Mouse (Mus musculus) erythroblast, embryonic 14.5 days (primary cell): Measurements from ENCODE around the gene Yjefn3. TPM values are rescaled to one million over a fixed set of nuclear protein-coding genes. Genes with fewer than 3 reads are reported as not detected.

Source experiments
- H3K27me3 ChIP-seq: 2 replicates; pipeline ENCODE4 v1.6.1; 2012; ENCODE audit warnings: inconsistent platforms; ENCODE audit not compliant: control insufficient read depth
- H3K36me3 ChIP-seq: 2 replicates; pipeline ENCODE4 v1.6.1; 2012; ENCODE audit warnings: mild to moderate bottlenecking, inconsistent platforms; ENCODE audit not compliant: control insufficient read depth
- H3K4me1 ChIP-seq: 2 replicates; pipeline ENCODE4 v1.6.1; 2012; ENCODE audit warnings: inconsistent platforms; ENCODE audit not compliant: control insufficient read depth
- H3K4me3 ChIP-seq: replicated peaks from 2 replicates; pipeline ENCODE3; 2012; ENCODE audit warnings: moderate library complexity, mild to moderate bottlenecking, inconsistent platforms
- H3K9me3 ChIP-seq: 2 replicates; pipeline ENCODE4 v1.6.1; 2012; ENCODE audit warnings: low read length, inconsistent platforms, mixed read lengths; ENCODE audit not compliant: control insufficient read depth
- GATA1 ChIP-seq: IDR thresholded peaks from 2 replicates; pipeline ENCODE4 v1.6.1; 2012; ENCODE audit warnings: low read length, inconsistent platforms, mixed read lengths
- TAL1 ChIP-seq: IDR thresholded peaks from 3 replicates; pipeline ENCODE4 v1.6.1; 2012; ENCODE audit warnings: low read length, inconsistent platforms, mixed read lengths
- polyA plus RNA-seq: library from polyadenylated mRNA; stranded (reverse); fragments of >175 nt; gene quantifications from 2 replicates; pipeline ENCODE4 v1.2.3, GENCODE M21; 2012

The Yjefn3 gene
- polyA plus RNA-seq, 1 experiment = 0.17 TPM

DNA sequence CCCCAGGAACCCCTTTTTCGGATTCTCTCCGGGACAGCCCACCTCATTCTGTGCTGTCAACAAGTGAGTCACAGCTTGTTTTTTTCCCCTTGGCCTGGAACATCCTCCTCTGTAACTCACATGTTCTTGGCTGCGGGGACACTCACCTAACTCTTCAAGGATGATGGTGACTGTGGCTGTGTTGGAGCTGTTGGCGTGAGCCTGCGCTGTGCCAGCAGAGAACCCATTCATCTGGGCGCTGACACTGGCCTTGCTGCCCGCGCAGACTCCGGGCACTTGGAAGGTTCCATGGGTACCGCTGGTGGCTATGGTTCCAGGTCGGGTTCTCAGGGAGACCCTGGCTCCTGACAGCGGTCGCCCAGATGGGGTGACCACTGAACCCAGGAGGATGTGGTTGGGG is 18.4 kb downstream of the Yjefn3 start:
- Histone ChIP-seq H3K4me1 (peaks cover 19% of the 10 kb centered on the region), H3K9me3 (peaks cover 39% of the 10 kb centered on the region), H3K27me3 (peaks cover 100% of the 10 kb centered on the region), H3K4me3 (no peak overlapping the region), H3K36me3 (no peaks in the 10 kb centered on the region)
- TF ChIP-seq TAL1 (no peak), GATA1 (no peak)

GRCm38 (mm10) chr8:69882833-69883600 is 19.5 kb downstream of the Yjefn3 start:
- Histone ChIP-seq H3K27me3 (peaks cover 92% of the 10 kb centered on the region), H3K4me1 (peaks cover 18% of the 10 kb centered on the region), H3K4me3 (no peak overlapping the region), H3K9me3 (peaks cover 33% of the 10 kb centered on the region), H3K36me3 (no peaks in the 10 kb centered on the region)
- TF ChIP-seq GATA1 = no peak
- TF ChIP-seq TAL1 = no peak

- no peaks in the 10 kb centered on the region for H3K36me3 ChIP-seq
- H3K9me3 ChIP-seq = peaks cover 29% of the 10 kb centered on the region
- H3K4me1 ChIP-seq = peaks cover 16% of the 10 kb centered on the region
- H3K4me3 ChIP-seq = peak overlapping the region; percentile 31
- peaks cover 84% of the 10 kb centered on the region for H3K27me3 ChIP-seq
- TF ChIP-seq GATA1 = no peak
- TF ChIP-seq TAL1 = no peak
These were observed 20.3 kb downstream of the Yjefn3 start for GRCm38 (mm10) chr8:69882021-69882756.

- Histone ChIP-seq H3K4me1 (peaks cover 15% of the 10 kb centered on the region), H3K9me3 (peaks cover 29% of the 10 kb centered on the region), H3K4me3 (no peak overlapping the region), H3K27me3 (peaks cover 81% of the 10 kb centered on the region), H3K36me3 (no peaks in the 10 kb centered on the region)
- TF ChIP-seq TAL1 (no peak), GATA1 (no peak)
These were observed 21.1 kb downstream of the Yjefn3 start for GRCm38 (mm10) chr8:69881261-69881865.

- Histone ChIP-seq H3K9me3 (peaks cover 29% of the 10 kb centered on the region), H3K4me1 (peaks cover 15% of the 10 kb centered on the region), H3K27me3 (peaks cover 76% of the 10 kb centered on the region), H3K4me3 (no peak overlapping the region), H3K36me3 (no peaks in the 10 kb centered on the region)
- TF ChIP-seq TAL1 = no peak
- TF ChIP-seq GATA1 = no peak
These were observed 21.7 kb downstream of the Yjefn3 start for GRCm38 (mm10) chr8:69880841-69881240.

DNA sequence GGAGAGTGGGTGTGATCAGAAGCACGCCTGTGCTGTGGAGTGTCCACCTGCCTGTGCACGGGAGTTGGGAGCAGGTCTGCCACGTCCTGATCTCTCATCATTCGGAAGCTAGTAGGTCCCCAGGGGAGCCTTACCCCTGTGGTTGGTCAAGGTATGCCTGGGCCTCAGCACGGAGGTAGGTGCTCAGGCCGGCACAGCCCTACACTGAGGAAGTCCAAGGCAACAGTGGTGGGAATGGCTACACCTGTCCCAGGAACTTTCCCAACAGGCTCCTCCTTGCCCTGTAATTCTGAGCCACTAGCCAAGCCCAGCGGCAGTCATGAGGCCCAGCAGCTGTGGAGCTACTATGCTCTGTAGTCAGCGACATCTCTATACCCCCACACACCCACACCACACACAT is 22.8 kb downstream of the Yjefn3 start:
- Histone ChIP-seq H3K4me3 (no peak overlapping the region), H3K36me3 (no peaks in the 10 kb centered on the region), H3K4me1 (peaks cover 13% of the 10 kb centered on the region), H3K27me3 (peaks cover 64% of the 10 kb centered on the region), H3K9me3 (peaks cover 29% of the 10 kb centered on the region)
- TF ChIP-seq GATA1 (no peak), TAL1 (no peak)

DNA sequence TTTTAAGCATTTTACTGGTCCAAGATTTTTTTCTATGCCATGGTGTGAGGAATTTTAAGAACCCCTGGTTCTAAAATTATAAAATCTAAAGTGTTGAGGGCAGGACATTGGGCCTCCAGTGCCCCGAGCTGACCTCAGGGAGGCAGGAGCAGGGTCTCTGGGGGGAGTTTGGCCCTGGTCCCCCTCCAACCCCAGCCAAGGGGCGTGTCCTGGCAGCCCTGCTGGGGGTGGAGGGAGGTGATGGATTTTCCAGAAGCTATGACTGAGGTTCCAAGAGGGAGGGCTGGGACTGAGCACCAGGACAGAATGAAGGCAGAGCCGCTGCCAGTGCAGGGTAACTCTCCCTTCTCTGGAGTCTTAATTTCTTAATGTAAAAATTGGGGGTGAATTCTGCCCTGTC is 24.5 kb downstream of the Yjefn3 start:
- no peak for TF ChIP-seq GATA1
- TF ChIP-seq TAL1 = no peak
- Histone ChIP-seq H3K36me3 (no peaks in the 10 kb centered on the region), H3K9me3 (peaks cover 25% of the 10 kb centered on the region), H3K4me3 (no peak overlapping the region), H3K4me1 (peaks cover 13% of the 10 kb centered on the region), H3K27me3 (peaks cover 47% of the 10 kb centered on the region)

GRCm38 (mm10) chr8:69877396-69877795 is 25.1 kb downstream of the Yjefn3 start:
- H3K36me3 ChIP-seq = no peaks in the 10 kb centered on the region
- H3K27me3 ChIP-seq = peaks cover 41% of the 10 kb centered on the region

GRCm38 (mm10) chr8:69876967-69877366 is 25.5 kb downstream of the Yjefn3 start:
- peaks cover 6% of the 10 kb centered on the region for H3K4me1 ChIP-seq
- peaks cover 37% of the 10 kb centered on the region for H3K27me3 ChIP-seq
- H3K9me3 ChIP-seq = peaks cover 14% of the 10 kb centered on the region
- no peak overlapping the region for H3K4me3 ChIP-seq
- no peaks in the 10 kb centered on the region for H3K36me3 ChIP-seq
- TF ChIP-seq GATA1 (no peak), TAL1 (no peak)

More at GRCm38 (mm10) chr8:69877396-69877795, 25.1 kb downstream of the Yjefn3 start:
- Histone ChIP-seq H3K4me1 (peaks cover 10% of the 10 kb centered on the region), H3K9me3 (peaks cover 19% of the 10 kb centered on the region), H3K4me3 (no peak overlapping the region)
- TF ChIP-seq TAL1 = no peak
- TF ChIP-seq GATA1 = no peak
